Mouse (Mus musculus): ENCODE data around the gene Def6.

DNA sequence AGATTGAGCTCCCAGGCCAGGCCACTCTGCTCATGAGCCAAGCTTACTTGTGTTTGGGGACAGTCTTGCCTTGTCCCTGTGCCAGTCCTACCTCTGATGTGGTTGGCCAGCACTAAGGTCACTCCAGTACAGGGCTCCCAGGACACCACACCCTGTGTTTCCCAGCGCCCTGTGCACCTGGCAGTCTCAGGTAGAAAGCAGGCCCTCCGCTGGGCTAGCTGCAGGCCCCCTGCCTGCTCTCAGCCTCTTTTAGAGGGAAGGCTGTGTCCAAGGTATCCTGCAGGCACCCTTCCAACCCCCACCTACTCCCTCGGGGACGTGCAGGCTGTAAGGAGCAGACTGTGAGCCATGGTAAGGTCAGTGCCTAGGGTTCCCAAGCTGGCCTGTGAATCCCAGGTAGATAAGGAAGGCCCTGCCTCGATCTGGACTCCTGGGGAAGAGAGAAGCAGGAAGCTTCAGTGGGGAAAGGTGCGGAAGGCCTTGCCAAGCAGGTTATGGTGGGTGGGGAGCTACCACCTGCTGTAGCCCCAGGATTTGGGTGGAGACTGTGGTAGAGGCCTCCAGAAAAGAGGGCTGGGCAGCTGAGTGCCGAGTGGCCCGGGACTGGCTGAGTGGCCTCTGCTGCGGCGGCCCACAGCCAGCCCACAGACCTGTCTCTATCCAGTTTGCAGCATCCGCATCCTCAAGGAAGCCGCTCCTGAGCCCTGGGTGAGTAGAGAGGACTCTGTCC is 64.1 kb downstream of the Def6 start:
- no peak for TF ChIP-seq CTCF (conservative IDR thresholded peaks at IDR 0.05 in 1 of 2, IDR thresholded peaks at IDR 0.05 in 1 of 2; ENCODE audit: low read depth in 2 of 2, low read length in 2 of 2)
- no peak for TF ChIP-seq ELF1 (IDR thresholded peaks at IDR 0.05; ENCODE audit: low read depth, low read length)
- TF ChIP-seq NELFE (IDR thresholded peaks at IDR 0.05; ENCODE audit: low read depth, low read length), result no peak
- no peak for TF ChIP-seq MAX (IDR thresholded peaks at IDR 0.05; ENCODE audit: low read length)
- no peak for TF ChIP-seq MEF2A (IDR thresholded peaks at IDR 0.05; ENCODE audit: borderline replicate concordance, low read depth, low read length)
- no peak for TF ChIP-seq USF1 (IDR thresholded peaks at IDR 0.05; ENCODE audit: low read depth, low read length)
- no peak for TF ChIP-seq TBP (conservative IDR thresholded peaks at IDR 0.05; ENCODE audit: low read depth, low read length)
- no peak for TF ChIP-seq RAD21 (IDR thresholded peaks at IDR 0.05; ENCODE audit: low read depth, low read length)
- no peak for TF ChIP-seq EP300 (IDR thresholded peaks at IDR 0.05; ENCODE audit: low read length)
